Mouse (Mus musculus) thymus, postnatal 10 days (tissue): Measurements from ENCODE around the gene Smad6.

Experiments
- DNase-seq, 2 experiments: peaks; one replicate each; pipeline ENCODE4 v3.0.0; 2021; ENCODE audit warnings: low spot score in 2 of 2

Gene Smad6

GRCm38 (mm10) chr9:63915976-63916375, 105.9 kb downstream of the Smad6 start:
- peak; percentile 9 to 80 for DNase-seq

GRCm38 (mm10) chr9:63914944-63915343, 106.9 kb downstream of the Smad6 start:
- no peak for DNase-seq

GRCm38 (mm10) chr9:63912051-63912450, 109.8 kb downstream of the Smad6 start:
- DNase-seq = no peak

DNA sequence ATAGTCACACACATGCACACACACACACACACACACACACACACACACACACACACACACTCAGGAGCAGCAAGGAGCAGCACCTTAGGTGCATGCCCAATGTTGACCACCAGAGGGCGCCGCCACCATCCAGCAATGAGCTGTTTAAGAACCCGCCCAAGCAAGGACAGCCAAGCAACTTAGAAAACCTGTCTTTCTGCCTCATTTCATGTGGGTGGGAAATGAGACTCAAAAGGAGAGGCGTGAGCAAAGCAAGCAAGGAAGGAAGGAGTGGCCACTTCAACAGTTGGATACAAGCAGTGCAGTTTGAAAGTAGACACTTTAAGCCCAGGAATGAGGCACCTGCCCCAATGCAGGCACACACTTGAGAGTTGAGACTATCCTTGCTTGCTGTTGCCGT, 112.2 kb downstream of the Smad6 start:
- peak; percentile 48 to 76 for DNase-seq

GRCm38 (mm10) chr9:63904543-63904942, 117.3 kb downstream of the Smad6 start:
- no peak for DNase-seq
